Mouse (Mus musculus) E14TG2a.4 (cell line): ENCODE results near the gene H3f3a.

Experiments used
- H3K27me3 ChIP-seq: 2 replicates; pipeline ENCODE4 v1.6.1; 2014; ENCODE audit warnings: low read length, control low read depth; ENCODE audit not compliant: insufficient read depth
- H3K36me3 ChIP-seq: 2 replicates; pipeline ENCODE4 v1.6.1; 2014; ENCODE audit warnings: low read length, control low read depth; ENCODE audit not compliant: insufficient read depth
- H3K4me1 ChIP-seq: replicated peaks from 2 replicates; pipeline ENCODE4 v1.6.1; 2014; ENCODE audit warnings: low read depth, low read length, control low read depth
- H3K4me3 ChIP-seq: replicated peaks from 2 replicates; pipeline ENCODE4 v1.5.1; 2014; ENCODE audit warnings: mild to moderate bottlenecking, low read length
- H3K9me3 ChIP-seq: 2 replicates; pipeline ENCODE4 v1.6.1; 2014; ENCODE audit warnings: low read length, control low read depth
- CTCF ChIP-seq: conservative IDR thresholded peaks from 2 replicates; pipeline ENCODE4 v1.5.1; 2014; ENCODE audit warnings: low read length
- NANOG ChIP-seq: IDR thresholded peaks from 2 replicates; pipeline ENCODE4 v1.6.1; 2014; ENCODE audit warnings: borderline replicate concordance, low read length, mixed read lengths
- POU5F1 ChIP-seq: IDR thresholded peaks from 2 replicates; pipeline ENCODE4 v1.6.1; 2014; ENCODE audit warnings: low read length, borderline replicate concordance

H3f3a gene

GRCm38 (mm10) chr1:180752115-180752514 is 61.6 kb downstream of the H3f3a start:
- H3K27me3 ChIP-seq: no peaks in the 10 kb centered on the region
- no peak overlapping the region for H3K4me3 ChIP-seq
- TF ChIP-seq NANOG (no peak), CTCF (no peak), POU5F1 (no peak)

More at GRCm38 (mm10) chr1:180752115-180752514, 61.6 kb downstream of the H3f3a start:
- H3K4me1 ChIP-seq: no peaks in the 10 kb centered on the region
- H3K9me3 ChIP-seq: no peaks in the 10 kb centered on the region
- peaks cover 49% of the 10 kb centered on the region for H3K36me3 ChIP-seq
